In genomic region chr4:148154982-148155381, GRCm38 (mm10) we compare ENCODE assay signal across 9 mouse cellular contexts. TPM values are rescaled to one million over a fixed set of nuclear protein-coding genes. Genes with fewer than 3 reads are reported as not detected.
A peak's percentile ranks its signal among the peaks of the same experiment; 100 is the strongest.
DNase-seq lines count a peak whose midpoint lies in the region; ATAC-seq and TF ChIP-seq lines count a peak whose summit lies in the region.
"Had no signal": no experiment of that assay in that cellular context is flagged by ENCODE, and none has a peak within 500 bp of the region (broad histone marks: within the 10 kb centered on the region; RNA-seq: fewer than 3 reads in every experiment).

No protein-coding gene starts in this region.

- H3K4me2 ChIP-seq in heart, postnatal 0 days (ENCODE audit: low read depth, low read length) = no peak overlapping the region
- H3K4me2 ChIP-seq in heart, embryonic 11.5 days = no peak overlapping the region
- no peak overlapping the region for H3K4me2 ChIP-seq in midbrain, embryonic 13.5 days (replicated peaks)

- H3K36me3 ChIP-seq in heart, postnatal 0 days (replicated peaks; ENCODE audit: control insufficient read depth, insufficient read depth, low read length) = peaks cover 18% of the 10 kb centered on the region; the same call in 1 of the 2 replicates
- peaks cover 2% of the 10 kb centered on the region; the same call in 1 of the 2 replicates for H3K36me3 ChIP-seq in heart, embryonic 11.5 days (ENCODE audit: control insufficient read depth, insufficient read depth, low read length)
- peaks cover 62% of the 10 kb centered on the region for H3K36me3 ChIP-seq in midbrain, embryonic 10.5 days
- peaks cover 55% of the 10 kb centered on the region for H3K36me3 ChIP-seq in midbrain, embryonic 13.5 days
- H3K36me3 ChIP-seq in forebrain, embryonic 10.5 days (replicated peaks) = peaks cover 59% of the 10 kb centered on the region

- H3K4me1 ChIP-seq in heart, postnatal 0 days (ENCODE audit: control insufficient read depth, insufficient read depth) = 0 out of 2 replicates have a peak, but pooled peaks cover 5% of the 10 kb centered on the region
- peaks cover 16% of the 10 kb centered on the region for H3K4me1 ChIP-seq in heart, embryonic 11.5 days (ENCODE audit: control insufficient read depth, insufficient read depth, low read length)
- H3K4me1 ChIP-seq in midbrain, embryonic 10.5 days = peaks cover 45% of the 10 kb centered on the region
- peaks cover 39% of the 10 kb centered on the region for H3K4me1 ChIP-seq in midbrain, embryonic 13.5 days (replicated peaks)
- H3K4me1 ChIP-seq in forebrain, embryonic 10.5 days = peaks cover 44% of the 10 kb centered on the region

- no peak for ATAC-seq in heart, postnatal 0 days (ENCODE audit: insufficient read depth, low read depth)
- ATAC-seq in heart, embryonic 11.5 days (replicated peaks; ENCODE audit: insufficient number of reproducible peaks, low FRiP score, low TSS enrichment) = no peak
- ATAC-seq in midbrain, embryonic 13.5 days = no peak

- no peaks in the 10 kb centered on the region for H3K9me3 ChIP-seq in heart, postnatal 0 days (replicated peaks; ENCODE audit: control insufficient read depth, low read length)
- H3K9me3 ChIP-seq in heart, embryonic 11.5 days (replicated peaks; ENCODE audit: control insufficient read depth, low read length) = no peaks in the 10 kb centered on the region
- H3K9me3 ChIP-seq in midbrain, embryonic 10.5 days (replicated peaks) = no peaks in the 10 kb centered on the region
- no peaks in the 10 kb centered on the region for H3K9me3 ChIP-seq in midbrain, embryonic 13.5 days
- no peaks in the 10 kb centered on the region for H3K9me3 ChIP-seq in forebrain, embryonic 10.5 days
- H3K9me3 ChIP-seq: megakaryocyte, embryonic 14.5 days had no signal

- peak; percentile 49 for TF ChIP-seq CTCF in heart, postnatal 0 days (IDR thresholded peaks at IDR 0.05; ENCODE audit: low read depth)

- no peak for DNase-seq in heart, postnatal 0 days (ENCODE audit: low spot score)
- DNase-seq in midbrain, embryonic 10.5 days (ENCODE audit: low spot score) = peak; percentile 28
- peak; percentile 68 for DNase-seq in adipocyte (ENCODE audit: low spot score)
- peak; percentile 69 for DNase-seq in lung, postnatal 36 days
- DNase-seq in forebrain, embryonic 10.5 days (ENCODE audit: extremely low spot score, low spot score) = no peak
- no peak for DNase-seq in gastrocnemius, postnatal 10 days

- no peak for TF ChIP-seq EP300 in heart, postnatal 0 days (IDR thresholded peaks at IDR 0.05; ENCODE audit: low read depth)

- H3K27ac ChIP-seq in heart, postnatal 0 days (ENCODE audit: low read depth) = no peak overlapping the region
- H3K27ac ChIP-seq in heart, embryonic 11.5 days (ENCODE audit: low read depth, low read length) = no peak overlapping the region
- no peak overlapping the region for H3K27ac ChIP-seq in midbrain, embryonic 10.5 days (replicated peaks)
- H3K27ac ChIP-seq in midbrain, embryonic 13.5 days = no peak overlapping the region
- H3K27ac ChIP-seq in forebrain, embryonic 10.5 days = no peak overlapping the region

- no peak overlapping the region for H3K9ac ChIP-seq in heart, postnatal 0 days (replicated peaks; ENCODE audit: low read depth, low read length)
- no peak overlapping the region for H3K9ac ChIP-seq in heart, embryonic 11.5 days (ENCODE audit: low read depth, low read length)
- H3K9ac ChIP-seq in midbrain, embryonic 13.5 days (replicated peaks) = no peak overlapping the region

- H3K27me3 ChIP-seq in heart, postnatal 0 days (ENCODE audit: control insufficient read depth, insufficient read depth, low read length) = peaks cover 5% of the 10 kb centered on the region
- peaks cover 5% of the 10 kb centered on the region; the same call in 1 of the 2 replicates for H3K27me3 ChIP-seq in heart, embryonic 11.5 days (ENCODE audit: control insufficient read depth, insufficient read depth, low read length)
- H3K27me3 ChIP-seq in midbrain, embryonic 10.5 days (ENCODE audit: low read depth, poor library complexity, severe bottlenecking) = 0 out of 2 replicates have a peak, but pooled peaks cover 6% of the 10 kb centered on the region
- H3K27me3 ChIP-seq in midbrain, embryonic 13.5 days = no peaks in the 10 kb centered on the region
- peaks cover 18% of the 10 kb centered on the region for H3K27me3 ChIP-seq in forebrain, embryonic 10.5 days (ENCODE audit: poor library complexity, severe bottlenecking)

- H3K4me3 ChIP-seq in heart, postnatal 0 days (ENCODE audit: low read depth, low read length) = no peak overlapping the region
- no peak overlapping the region for H3K4me3 ChIP-seq in heart, embryonic 11.5 days (ENCODE audit: low read depth, low read length)
- H3K4me3 ChIP-seq in midbrain, embryonic 10.5 days = no peak overlapping the region
- no peak overlapping the region for H3K4me3 ChIP-seq in midbrain, embryonic 13.5 days (replicated peaks)
- H3K4me3 ChIP-seq in forebrain, embryonic 10.5 days = no peak overlapping the region
- H3K4me3 ChIP-seq: megakaryocyte, embryonic 14.5 days had no signal

- WGBS in heart, postnatal 0 days = 58% methylated on average over 3 of the region's 3 CpGs
- WGBS in heart, embryonic 11.5 days (ENCODE audit: insufficient replicate concordance) = 49% methylated on average over 3 of the region's 3 CpGs
- WGBS in midbrain, embryonic 10.5 days = 75% methylated on average over 3 of the region's 3 CpGs
- 61% methylated on average over 3 of the region's 3 CpGs for WGBS in midbrain, embryonic 13.5 days
- WGBS in forebrain, embryonic 10.5 days = 75% methylated on average over 3 of the region's 3 CpGs

RNA-seq across cellular contexts. Expression of gene Fbxo6, which starts 3.0 kb away (rescaled TPM):
- total RNA-seq in heart, postnatal 0 days (2014; rRNA removed; ENCODE audit: low replicate concordance) = 84.6 and 86.0 TPM in 2 replicates
- polyA plus RNA-seq in heart, postnatal 0 days (2015; fragmentation: Nextera tagmentation; extraction: Ambion mirVana) = 31.6 and 35.4 TPM in 2 replicates
- 23.3 and 24.5 TPM in 2 replicates for polyA plus RNA-seq in heart, embryonic 11.5 days (2014; fragmentation: Nextera tagmentation; extraction: Ambion mirVana)
- polyA plus RNA-seq in midbrain, embryonic 10.5 days (2016; fragmentation: Nextera tagmentation; extraction: Ambion mirVana) = 11.4 and 13.0 TPM in 2 replicates
- 15.9 and 19.6 TPM in 2 replicates for polyA plus RNA-seq in midbrain, embryonic 13.5 days (2015; fragmentation: Nextera tagmentation; extraction: Ambion mirVana)
- polyA plus RNA-seq in forebrain, embryonic 10.5 days (2016; fragmentation: Nextera tagmentation; extraction: Ambion mirVana) = 8.4 and 10.4 TPM in 2 replicates
- 10 to 100 TPM; 21.3 to 22.8 TPM for total RNA-seq in gastrocnemius, postnatal 10 days (2021)

RNA-seq across cellular contexts. Expression of gene Fbxo44, which starts 5.3 kb away (rescaled TPM):
- total RNA-seq in heart, postnatal 0 days (2014; rRNA removed; ENCODE audit: low replicate concordance) = 77.4 and 88.4 TPM in 2 replicates
- polyA plus RNA-seq in heart, postnatal 0 days (2015; fragmentation: Nextera tagmentation; extraction: Ambion mirVana) = 32.1 and 35.6 TPM in 2 replicates
- 20.4 and 24.8 TPM in 2 replicates for polyA plus RNA-seq in heart, embryonic 11.5 days (2014; fragmentation: Nextera tagmentation; extraction: Ambion mirVana)
- polyA plus RNA-seq in midbrain, embryonic 10.5 days (2016; fragmentation: Nextera tagmentation; extraction: Ambion mirVana) = 39.6 and 58.5 TPM in 2 replicates
- 97.8 and 103 TPM in 2 replicates for polyA plus RNA-seq in midbrain, embryonic 13.5 days (2015; fragmentation: Nextera tagmentation; extraction: Ambion mirVana)
- 33.4 and 34.4 TPM in 2 replicates for polyA plus RNA-seq in forebrain, embryonic 10.5 days (2016; fragmentation: Nextera tagmentation; extraction: Ambion mirVana)
- 1 to 10 TPM in 1 of 2 experiments, under 1 TPM in 1; 0.75 to 1.6 TPM for total RNA-seq in gastrocnemius, postnatal 10 days (2021)

RNA-seq across cellular contexts. Expression of gene Fbxo2, which starts 5.4 kb away (rescaled TPM):
- not detected in 2 replicates for total RNA-seq in heart, postnatal 0 days (2014; rRNA removed; ENCODE audit: low replicate concordance)
- polyA plus RNA-seq in heart, postnatal 0 days (2015; fragmentation: Nextera tagmentation; extraction: Ambion mirVana) = 0.11 and 0.12 TPM in 2 replicates
- 0.84 TPM in 2 replicates for polyA plus RNA-seq in heart, embryonic 11.5 days (2014; fragmentation: Nextera tagmentation; extraction: Ambion mirVana)
- polyA plus RNA-seq in midbrain, embryonic 10.5 days (2016; fragmentation: Nextera tagmentation; extraction: Ambion mirVana) = 1.1 and 1.3 TPM in 2 replicates
- 2.3 and 2.4 TPM in 2 replicates for polyA plus RNA-seq in midbrain, embryonic 13.5 days (2015; fragmentation: Nextera tagmentation; extraction: Ambion mirVana)
- polyA plus RNA-seq in forebrain, embryonic 10.5 days (2016; fragmentation: Nextera tagmentation; extraction: Ambion mirVana) = 0.97 and 1.4 TPM in 2 replicates
- total RNA-seq in gastrocnemius, postnatal 10 days (2021) = under 1 TPM in 1 of 2 experiments, not detected in 1; 0.31 TPM

RNA-seq across cellular contexts. Expression of gene Draxin, which starts 24.5 kb away (rescaled TPM):
- total RNA-seq in heart, postnatal 0 days (2014; rRNA removed; ENCODE audit: low replicate concordance) = not detected in 2 replicates
- polyA plus RNA-seq in heart, postnatal 0 days (2015; fragmentation: Nextera tagmentation; extraction: Ambion mirVana) = 0.01 and 0.03 TPM in 2 replicates
- 0.06 and 0.16 TPM in 2 replicates for polyA plus RNA-seq in heart, embryonic 11.5 days (2014; fragmentation: Nextera tagmentation; extraction: Ambion mirVana)
- 5.3 and 7.5 TPM in 2 replicates for polyA plus RNA-seq in midbrain, embryonic 10.5 days (2016; fragmentation: Nextera tagmentation; extraction: Ambion mirVana)
- 14.6 and 20.4 TPM in 2 replicates for polyA plus RNA-seq in midbrain, embryonic 13.5 days (2015; fragmentation: Nextera tagmentation; extraction: Ambion mirVana)
- polyA plus RNA-seq in forebrain, embryonic 10.5 days (2016; fragmentation: Nextera tagmentation; extraction: Ambion mirVana) = 1.6 and 2.2 TPM in 2 replicates
- total RNA-seq in gastrocnemius, postnatal 10 days (2021) = under 1 TPM; 0.16 to 0.23 TPM

RNA-seq across cellular contexts. Expression of gene Mad2l2, which starts 24.8 kb away (rescaled TPM):
- total RNA-seq in heart, postnatal 0 days (2014; rRNA removed; ENCODE audit: low replicate concordance) = 6.1 and 6.7 TPM in 2 replicates
- 36.2 and 40.1 TPM in 2 replicates for polyA plus RNA-seq in heart, postnatal 0 days (2015; fragmentation: Nextera tagmentation; extraction: Ambion mirVana)
- polyA plus RNA-seq in heart, embryonic 11.5 days (2014; fragmentation: Nextera tagmentation; extraction: Ambion mirVana) = 45.3 and 47.2 TPM in 2 replicates
- 72.6 and 85.2 TPM in 2 replicates for polyA plus RNA-seq in midbrain, embryonic 10.5 days (2016; fragmentation: Nextera tagmentation; extraction: Ambion mirVana)
- 105 and 106 TPM in 2 replicates for polyA plus RNA-seq in midbrain, embryonic 13.5 days (2015; fragmentation: Nextera tagmentation; extraction: Ambion mirVana)
- 61.8 and 64.5 TPM in 2 replicates for polyA plus RNA-seq in forebrain, embryonic 10.5 days (2016; fragmentation: Nextera tagmentation; extraction: Ambion mirVana)
- 10 to 100 TPM; 11.9 to 14.3 TPM for total RNA-seq in gastrocnemius, postnatal 10 days (2021)

Comparison
In these comparisons a context has a peak if more than half of its experiments do, and no peak if none do; other contexts are left out.
1. DNase-seq: peak in midbrain, embryonic 10.5 days (single experiment), adipocyte (single experiment) and lung, postnatal 36 days (single experiment); none in heart, postnatal 0 days (single experiment), forebrain, embryonic 10.5 days (single experiment) and gastrocnemius, postnatal 10 days (single experiment).